Mouse (Mus musculus) ES-Bruce4 (cell line): ENCODE data around the gene Cdk17.

Experiments
- CTCF ChIP-seq: IDR thresholded peaks from one replicate; pipeline ENCODE4 v1.8.1; 2011; ENCODE audit warnings: low read depth, low read length
- POLR2A ChIP-seq: IDR thresholded peaks from one replicate; pipeline ENCODE4 v1.8.1; 2011; ENCODE audit warnings: low read length; ENCODE audit not compliant: insufficient read depth

DNA sequence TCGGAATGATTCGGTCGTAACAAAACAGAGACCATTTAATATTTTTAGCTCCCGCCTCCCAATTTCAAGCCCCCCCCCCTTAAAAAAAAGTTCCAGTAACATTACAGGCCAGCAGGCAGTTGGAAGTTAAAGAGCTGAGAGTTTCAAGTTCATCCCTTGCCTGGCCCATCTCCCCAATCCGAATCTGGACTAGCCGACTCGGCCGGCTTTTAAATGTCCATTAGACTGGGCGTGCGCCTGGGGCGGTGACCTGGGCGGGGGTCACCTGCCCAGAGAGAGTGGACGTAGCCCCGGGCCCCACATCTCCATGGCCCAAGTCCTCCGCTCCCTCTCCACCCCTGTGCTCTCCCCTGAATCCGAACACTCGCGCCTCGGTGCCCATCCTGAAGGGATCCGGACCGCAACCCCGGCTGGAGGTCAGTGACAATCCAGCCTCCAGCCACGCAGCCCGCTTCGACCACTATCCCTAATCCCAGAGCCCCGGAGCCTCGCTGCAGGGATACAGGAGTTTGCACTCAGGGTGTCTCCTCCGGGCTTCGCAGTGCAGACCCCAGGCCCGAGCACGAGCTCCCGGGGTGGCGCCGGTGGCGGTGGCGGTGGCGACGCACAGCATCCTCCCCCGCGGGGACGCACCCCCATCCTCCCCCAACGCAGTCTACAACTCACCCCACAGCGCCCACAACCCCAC lies 149.4 kb downstream of the Cdk17 start:
- TF ChIP-seq POLR2A (no peak), CTCF (no peak)
